Mouse (Mus musculus): Measurements from ENCODE around the gene Ciita.

Gene Ciita

GRCm38 (mm10) chr16:10479857-10480256 is at the start of gene Ciita:
Gene Ciita (plus strand): TSS chr16:10480059.
- in situ Hi-C loops (cut with MboI, MseI), result no loop called here

DNA sequence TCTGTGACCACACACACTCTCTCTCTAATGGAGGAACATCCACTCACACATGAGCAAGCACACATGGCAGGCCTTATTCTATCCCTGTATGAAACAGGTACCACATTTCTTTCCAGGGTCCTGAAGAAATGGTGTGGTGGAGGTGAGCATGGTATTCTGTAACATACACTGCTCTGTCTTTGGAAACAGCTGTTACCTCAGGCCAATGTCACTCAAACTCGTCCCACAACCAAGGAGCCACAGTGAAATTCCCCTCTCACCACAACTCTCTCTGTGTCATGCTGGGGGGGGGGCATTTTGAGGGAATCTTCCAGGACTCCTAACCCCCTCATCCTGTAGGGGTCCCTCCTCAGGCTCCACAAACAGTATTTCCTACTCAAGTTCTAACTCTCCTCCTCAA is 47.9 kb upstream of the Ciita start:
- in situ Hi-C loops (cut with MboI, MseI), result no loop called here

DNA sequence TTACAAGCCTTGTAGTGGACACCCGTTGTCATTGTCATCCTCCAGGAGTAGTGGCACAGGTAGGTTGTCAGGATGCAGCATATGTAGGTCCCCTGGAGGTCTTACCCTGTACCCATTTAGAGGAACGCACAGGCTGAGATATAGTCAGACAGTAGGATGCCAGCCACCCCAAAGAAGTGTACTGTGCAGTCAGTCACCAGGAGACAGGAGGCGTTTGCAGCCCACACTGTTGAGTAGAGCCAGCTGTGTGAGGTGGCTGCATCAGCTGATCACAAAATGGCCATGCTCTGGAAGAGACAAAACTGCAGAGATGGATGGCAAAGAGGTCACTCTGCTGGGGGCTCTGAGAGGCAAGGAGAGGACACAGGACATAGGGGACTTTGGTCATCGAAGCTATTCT is 47.5 kb upstream of the Ciita start:
- in situ Hi-C loops (cut with MboI, MseI), result no loop called here

DNA sequence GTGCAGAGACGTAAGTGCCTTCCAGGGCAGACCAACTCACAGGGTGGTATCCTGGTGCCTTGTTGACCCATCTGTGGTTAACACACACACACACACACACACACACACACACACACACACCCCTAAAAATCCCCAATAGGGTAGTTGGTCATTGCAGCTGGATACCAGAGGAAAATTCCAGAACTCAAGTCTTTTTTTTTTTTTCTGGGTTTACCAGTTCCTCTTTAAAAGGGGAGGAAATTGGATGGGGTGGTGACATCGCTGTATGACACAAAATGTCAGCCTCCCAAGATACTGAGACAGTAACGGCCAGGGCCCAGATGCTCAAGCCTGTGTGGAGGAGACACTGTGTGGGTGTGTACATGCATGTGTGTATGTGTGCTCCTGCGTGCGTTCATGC is 46.5 kb upstream of the Ciita start:
- in situ Hi-C loops (cut with MboI, MseI), result no loop called here

GRCm38 (mm10) chr16:10436166-10436565 is 43.7 kb upstream of the Ciita start:
- in situ Hi-C loops (cut with MboI, MseI), result no loop called here

- in situ Hi-C loops (cut with MboI, MseI), result no loop called here
These were observed 41.8 kb upstream of the Ciita start for GRCm38 (mm10) chr16:10438055-10438454.

DNA sequence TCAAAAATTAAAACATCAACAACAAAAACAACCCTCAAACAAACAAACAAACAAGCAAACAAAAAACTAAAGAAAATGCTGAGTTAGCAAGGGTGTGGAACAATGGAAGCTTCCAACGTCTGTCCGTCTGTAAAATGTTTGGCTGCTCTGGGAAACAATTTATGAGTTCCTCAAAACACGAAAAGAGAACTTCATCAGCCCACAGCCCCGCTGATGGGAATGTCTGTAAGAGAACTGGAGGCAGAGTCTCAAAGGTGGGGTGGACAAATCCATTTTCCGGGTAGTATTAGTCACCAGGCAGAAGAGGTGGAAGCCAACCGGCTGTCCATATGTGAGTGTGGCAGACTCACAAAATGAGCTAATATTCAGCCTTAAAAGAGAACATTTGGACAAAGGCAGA is 38.5 kb upstream of the Ciita start:
- in situ Hi-C loops (cut with MboI, MseI), result no loop called here

DNA sequence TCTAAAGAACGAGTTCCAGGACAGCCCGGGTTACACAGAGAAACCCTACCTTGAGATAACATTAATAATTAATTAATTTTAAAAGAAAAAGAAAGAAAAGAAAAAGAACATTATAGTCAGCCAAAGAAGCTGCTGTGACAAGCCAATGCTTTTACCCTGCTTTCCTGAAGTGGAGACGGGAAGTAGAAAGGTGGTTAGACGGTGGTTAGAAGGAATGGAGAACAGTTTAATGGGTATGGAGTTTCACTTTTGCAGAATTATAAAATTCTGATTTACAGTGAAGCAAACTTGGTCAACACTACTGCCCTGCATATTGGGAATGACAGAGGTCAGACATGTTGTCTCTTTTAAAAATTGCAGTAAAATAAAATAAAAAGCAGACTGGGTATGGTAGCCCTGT is 38.1 kb upstream of the Ciita start:
- in situ Hi-C loops (cut with MboI, MseI), result no loop called here

DNA sequence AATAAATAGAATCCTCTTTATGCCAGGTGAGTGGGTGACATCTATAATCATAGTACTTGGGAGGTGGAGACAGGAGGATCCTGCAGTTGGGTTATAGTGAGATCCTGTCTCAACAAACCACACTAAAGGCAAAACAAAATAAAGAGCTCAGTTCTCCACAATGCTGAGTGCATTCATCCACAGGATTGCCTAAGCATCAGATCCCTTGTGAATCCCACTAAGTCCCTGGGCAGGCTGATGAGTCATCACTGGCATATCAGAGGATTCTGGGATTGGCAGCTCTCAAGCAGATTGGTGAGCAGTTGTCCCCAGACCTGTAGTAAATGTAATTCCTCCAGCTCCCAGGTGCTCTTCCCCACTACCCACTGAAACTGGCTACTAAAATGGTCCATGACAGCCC is 36.1 kb upstream of the Ciita start:
- in situ Hi-C loops (cut with MboI, MseI), result no loop called here

GRCm38 (mm10) chr16:10446573-10447263 is 33.1 kb upstream of the Ciita start:
- in situ Hi-C loops (cut with MboI, MseI), result no loop called here

GRCm38 (mm10) chr16:10447264-10447594 is 32.6 kb upstream of the Ciita start, which contains the start of gene Tvp23a:
Gene Tvp23a (minus strand): TSS chr16:10447362.
- in situ Hi-C loops (cut with MboI, MseI), result no loop called here

DNA sequence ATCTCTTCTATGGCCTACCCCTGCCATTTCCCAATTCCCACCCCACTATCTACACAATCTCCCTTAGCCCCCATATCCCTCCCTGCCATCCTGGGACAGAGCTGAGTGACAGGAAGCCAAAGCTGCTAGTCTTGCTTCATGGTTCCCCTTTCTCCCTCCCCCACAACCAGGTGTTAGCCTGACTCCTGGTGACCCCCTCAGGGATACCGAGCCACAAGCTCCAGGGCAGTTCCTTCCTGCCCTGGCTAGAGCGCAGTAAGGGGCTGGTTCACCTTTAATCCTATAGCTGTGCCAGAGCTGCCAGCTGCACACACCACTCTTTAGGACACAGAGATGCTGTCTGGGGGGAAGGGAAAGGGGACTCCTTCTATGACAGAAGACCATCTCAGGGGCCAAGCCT is 32.1 kb upstream of the Ciita start:
- in situ Hi-C loops (cut with MboI, MseI), result no loop called here

GRCm38 (mm10) chr16:10448931-10449330 is 30.9 kb upstream of the Ciita start:
- in situ Hi-C loops (cut with MboI, MseI), result no loop called here

- in situ Hi-C loops (cut with MboI, MseI), result no loop called here
These were observed 28.0 kb upstream of the Ciita start for GRCm38 (mm10) chr16:10451906-10452305.

- in situ Hi-C loops (cut with MboI, MseI), result no loop called here
These were observed 27.4 kb upstream of the Ciita start for GRCm38 (mm10) chr16:10452445-10452896.

- in situ Hi-C loops (cut with MboI, MseI), result no loop called here
These were observed 25.8 kb upstream of the Ciita start for GRCm38 (mm10) chr16:10453872-10454582.

GRCm38 (mm10) chr16:10454583-10454974 is 25.3 kb upstream of the Ciita start:
- in situ Hi-C loops (cut with MboI, MseI), result no loop called here

DNA sequence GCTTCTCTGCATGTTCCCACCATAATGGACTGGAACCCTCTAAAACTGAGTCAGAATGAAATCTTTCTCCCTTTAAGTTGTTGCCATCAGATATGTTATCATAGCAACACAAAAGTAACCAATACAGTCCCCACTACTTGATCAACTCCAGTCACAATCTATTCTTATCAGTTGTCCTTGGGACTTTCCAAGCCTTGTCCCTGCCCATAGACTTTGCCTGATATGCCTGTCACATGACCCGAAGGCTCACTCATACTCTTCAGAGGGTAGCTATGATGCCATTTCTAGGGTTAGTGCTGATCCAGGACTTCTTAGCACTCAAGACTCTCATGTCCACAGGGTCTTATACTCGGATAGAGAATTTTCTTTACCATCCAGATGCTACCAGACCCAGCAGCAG is 19.7 kb upstream of the Ciita start:
- in situ Hi-C loops (cut with MboI, MseI), result loop anchor here in 1 of 2 experiments (5.0 kb wide), 1 partner anchor 52 kb away; no protein-coding TSS in a partner anchor

GRCm38 (mm10) chr16:10461178-10461577 is 18.7 kb upstream of the Ciita start:
- in situ Hi-C loops (cut with MboI, MseI), result loop anchor here in 1 of 2 experiments (5.0 kb wide), 1 partner anchor 51 kb away; no protein-coding TSS in a partner anchor

DNA sequence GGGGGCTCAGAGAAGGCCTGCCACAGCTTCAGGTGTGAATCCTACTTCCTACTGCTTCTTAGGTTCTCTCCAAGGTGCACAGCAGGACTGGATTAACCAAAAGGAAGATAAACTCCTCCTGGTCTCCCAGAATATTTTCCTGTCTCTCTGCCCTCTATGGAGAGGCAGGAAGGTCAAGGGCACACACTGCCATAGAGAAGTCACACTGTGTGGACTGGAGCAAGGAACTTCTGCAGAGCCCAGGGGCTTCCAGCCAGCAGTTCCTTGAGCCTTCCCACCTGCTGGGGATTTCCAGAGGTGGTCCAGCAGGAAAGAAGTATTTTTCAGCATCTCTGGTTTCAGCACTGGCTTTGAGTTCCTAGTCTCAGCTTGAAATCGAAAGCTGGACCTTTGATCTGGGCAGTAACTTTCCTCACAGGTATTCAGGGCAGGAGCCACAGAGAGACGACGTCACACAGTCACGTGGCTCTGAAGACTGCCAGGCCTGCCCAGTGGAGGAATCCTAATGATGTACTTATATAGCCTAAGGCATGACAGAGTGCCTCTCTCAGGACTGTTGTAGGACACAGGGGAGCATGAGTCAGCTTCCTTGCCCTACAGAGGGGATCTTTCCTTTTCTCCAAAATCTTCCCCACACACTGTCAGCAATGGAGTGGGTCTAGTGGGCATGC is 14.7 kb upstream of the Ciita start:
- in situ Hi-C loops (cut with MboI, MseI), result no loop called here

- in situ Hi-C loops (cut with MboI, MseI), result no loop called here
These were observed 12.3 kb upstream of the Ciita start for GRCm38 (mm10) chr16:10467391-10468107.

DNA sequence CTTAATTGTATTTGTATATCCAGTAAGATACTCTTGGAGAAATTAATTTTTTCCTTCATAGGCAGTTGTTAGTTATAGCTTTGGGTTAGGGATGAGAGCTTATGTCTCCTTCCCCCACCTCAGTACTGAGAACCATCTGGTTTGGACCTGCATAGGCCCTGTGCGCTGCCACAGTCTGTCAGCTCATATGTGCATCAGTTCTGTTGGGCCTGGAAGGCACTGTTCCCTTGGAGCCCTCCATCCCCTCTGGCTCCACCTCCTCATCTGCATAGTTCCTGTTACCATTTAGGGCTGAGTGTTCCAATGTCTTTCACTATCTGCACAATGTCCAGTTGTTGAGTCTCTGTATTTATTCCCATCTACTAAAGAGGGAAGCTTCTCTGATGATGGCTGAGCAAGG is 11.7 kb upstream of the Ciita start:
- in situ Hi-C loops (cut with MboI, MseI), result no loop called here

All from T-helper 17 cell (primary cell).